Mouse (Mus musculus): Measurements from ENCODE around the gene Prima1.

The Prima1 gene

GRCm38 (mm10) chr12:103154927-103155326 is 87.0 kb downstream of the Prima1 start:
- no peak for DNase-seq (ENCODE audit: low read depth)

- no peak for DNase-seq (ENCODE audit: low read depth)
Observed at GRCm38 (mm10) chr12:103150247-103150646, 91.7 kb downstream of the Prima1 start.
